Mouse (Mus musculus): ENCODE measurements at regions not wholly inside any gene's neighbourhood (a gene's known extent, or its start where the extent isn't known, plus 50 kb on each side); places are given as distances from the start of the nearest gene placed in this dataset.

DNA sequence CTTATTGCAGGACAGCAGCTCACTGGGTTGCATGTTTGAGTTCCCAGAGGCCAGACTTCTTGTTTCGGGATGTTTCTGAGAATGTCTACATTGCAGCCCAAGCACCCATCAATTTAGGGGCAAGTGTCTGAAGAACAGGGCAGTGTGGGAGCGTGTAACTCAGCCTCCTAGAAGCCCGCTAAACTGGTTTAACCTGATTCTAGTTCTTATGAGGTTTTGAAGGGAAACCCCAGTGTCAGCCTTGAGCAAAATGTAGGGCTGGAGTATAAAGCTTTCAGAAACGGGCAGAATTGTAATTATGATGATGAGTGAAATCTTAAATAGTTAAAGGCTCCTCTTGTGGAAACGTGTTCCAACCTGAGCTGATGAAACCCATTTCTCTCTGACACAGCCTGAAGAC, 100.9 kb upstream of the Ankrd50 start:
- no peak for DNase-seq (ENCODE audit: low spot score)

DNA sequence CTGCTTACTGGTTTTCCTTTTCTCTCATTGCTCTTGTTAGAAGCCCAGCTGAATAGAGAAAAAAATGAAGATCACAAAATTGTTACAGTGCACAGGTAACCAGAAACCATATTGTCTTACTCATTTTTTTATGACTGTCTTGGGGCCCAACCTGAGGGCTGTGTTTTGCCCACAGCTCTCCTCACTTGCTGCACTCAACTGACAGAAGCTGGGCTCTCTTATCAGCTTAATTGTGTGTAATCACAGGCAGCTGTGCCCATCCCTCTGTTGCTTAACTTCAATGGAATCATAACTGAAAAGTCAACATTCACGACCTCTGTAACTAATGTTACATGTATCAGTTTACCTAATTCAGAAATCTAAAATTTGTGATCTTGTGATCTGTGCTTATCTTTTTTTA, 95.1 kb upstream of the Ankrd50 start:
- no peak for DNase-seq (ENCODE audit: low spot score)

DNA sequence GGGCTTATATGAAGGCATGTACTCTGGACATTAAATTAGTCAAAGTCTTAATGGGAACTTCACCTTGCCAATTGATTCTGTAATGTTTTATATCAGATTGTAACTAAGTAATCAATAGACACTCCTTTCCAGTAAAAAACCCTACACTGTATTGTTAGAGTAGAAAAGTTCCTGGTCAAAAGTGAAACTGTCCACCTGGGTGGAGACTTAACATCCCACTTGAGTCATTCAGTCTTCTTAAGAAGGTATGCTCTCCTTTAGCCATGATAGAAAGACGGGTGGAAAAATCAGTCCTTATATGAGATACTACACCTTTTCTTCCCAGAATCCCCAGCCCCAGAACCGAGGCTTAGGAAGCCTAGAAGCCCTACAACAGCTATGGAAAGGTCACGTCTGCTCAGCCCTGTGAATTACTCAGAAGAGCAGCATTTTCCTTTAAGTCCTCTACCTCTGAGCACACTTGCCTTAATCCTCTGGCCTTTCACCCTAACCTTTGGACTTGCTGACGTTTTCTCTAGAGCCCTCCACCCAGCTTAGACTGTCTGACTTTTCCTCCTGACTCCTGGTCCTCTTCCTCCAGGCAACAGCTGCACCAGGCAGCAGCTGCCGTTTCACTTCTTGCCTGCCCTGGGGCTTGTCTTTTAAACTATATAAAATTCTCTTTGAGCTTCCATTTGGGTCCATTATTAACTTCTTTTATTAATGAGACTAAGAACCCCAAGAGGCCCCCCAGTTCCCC, 93.4 kb upstream of the Ankrd50 start:
- no peak for DNase-seq (ENCODE audit: low spot score)

DNA sequence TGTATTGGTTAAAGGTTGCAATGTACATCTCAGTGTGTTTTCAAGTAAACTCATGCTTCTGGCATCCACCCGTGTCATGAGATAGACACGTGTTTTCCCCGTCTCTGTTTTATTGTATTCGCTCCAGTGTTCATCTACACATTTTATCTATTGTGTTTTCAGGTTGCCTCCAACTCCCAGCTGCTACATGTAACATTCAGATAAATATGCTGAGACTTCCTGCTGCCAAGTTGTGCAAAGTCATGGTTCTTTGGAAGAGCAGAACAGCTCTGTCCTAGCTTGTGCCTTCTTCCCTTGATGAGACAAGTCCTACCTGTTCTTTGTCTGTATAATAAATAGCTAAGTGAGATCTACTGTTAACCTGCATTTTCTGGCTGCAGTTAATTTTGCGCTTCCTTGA, 89.0 kb upstream of the Ankrd50 start:
- no peak for DNase-seq (ENCODE audit: low spot score)

DNA sequence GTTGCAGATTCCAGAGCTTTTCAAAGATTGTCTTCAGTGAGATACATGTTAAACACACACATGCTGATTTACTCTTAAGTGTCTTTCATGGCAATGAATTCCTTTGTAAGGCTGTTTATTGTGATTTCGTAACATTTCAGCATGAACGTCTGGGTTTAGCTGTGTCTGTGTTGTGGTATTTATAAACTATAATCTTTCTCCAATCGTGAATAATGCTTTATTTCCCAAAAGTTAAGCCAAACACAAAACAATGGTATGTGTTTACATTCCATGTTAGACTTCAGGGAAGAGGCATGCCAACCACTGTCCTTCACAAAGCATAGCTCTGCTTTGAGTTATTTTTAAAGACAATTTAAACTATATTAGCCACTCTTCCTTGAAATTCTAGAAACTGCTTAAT, 87.5 kb upstream of the Ankrd50 start:
- no peak for DNase-seq (ENCODE audit: low spot score)

DNA sequence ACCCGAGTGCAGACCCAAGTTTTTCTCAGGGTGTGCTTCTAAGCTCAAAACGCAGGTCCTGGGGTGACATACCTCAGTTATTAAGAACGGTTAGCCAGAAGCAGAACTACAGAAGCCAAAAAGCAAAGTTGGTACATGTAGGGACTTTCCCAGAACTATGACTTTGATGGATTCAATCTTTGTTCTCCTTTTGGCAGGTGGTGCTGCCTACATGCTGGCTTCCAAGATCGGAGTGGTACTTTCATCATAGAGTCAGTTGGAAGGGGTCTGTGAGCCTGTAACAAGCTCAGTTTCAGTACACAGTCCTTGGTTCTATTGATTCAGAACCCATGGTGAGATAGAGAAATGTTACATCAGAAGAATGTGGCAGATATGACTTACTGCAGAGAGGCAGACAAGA, 86.6 kb upstream of the Ankrd50 start:
- DNase-seq (ENCODE audit: low spot score): no peak

DNA sequence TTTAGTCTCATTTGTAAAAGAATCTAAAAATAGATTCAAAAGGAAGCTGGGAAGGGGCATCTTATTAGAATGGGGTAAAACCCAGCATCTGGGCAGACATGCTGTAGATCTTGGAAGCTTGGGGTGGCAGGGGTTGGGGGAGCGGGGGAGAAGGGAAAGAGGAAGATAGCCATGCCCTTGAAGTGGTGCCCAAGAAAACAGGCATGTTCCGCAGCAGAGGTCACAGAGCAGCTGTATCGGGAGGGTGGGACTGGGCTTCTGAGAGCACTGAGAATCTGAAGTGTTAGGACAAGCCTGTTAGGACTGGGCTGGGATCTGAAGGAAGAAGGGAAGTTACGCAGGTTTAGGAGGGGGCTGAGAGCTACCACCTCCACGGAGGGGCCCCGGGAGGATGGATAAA, 84.4 kb upstream of the Ankrd50 start:
- DNase-seq (ENCODE audit: low spot score): no peak

DNA sequence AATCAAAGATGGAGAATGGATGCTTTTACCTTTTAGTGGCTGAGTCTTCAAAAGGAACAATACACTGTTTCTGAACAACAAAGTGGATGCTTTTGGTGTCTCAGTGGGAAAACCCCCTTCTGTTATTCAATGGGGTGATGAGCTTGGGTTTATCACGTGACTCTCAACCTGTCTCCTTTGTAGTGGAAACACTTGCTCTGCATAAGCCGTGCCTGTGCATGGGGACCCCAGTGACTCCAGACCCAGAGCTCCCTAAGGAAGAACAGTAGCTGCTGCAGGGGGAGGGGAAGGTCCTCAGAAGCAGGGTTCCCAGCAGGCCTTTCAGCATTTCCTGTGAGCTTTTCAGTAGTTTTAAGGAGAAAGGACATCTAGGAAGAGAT, 83.9 kb upstream of the Ankrd50 start:
- peak; percentile 37 for DNase-seq (ENCODE audit: low spot score)

DNA sequence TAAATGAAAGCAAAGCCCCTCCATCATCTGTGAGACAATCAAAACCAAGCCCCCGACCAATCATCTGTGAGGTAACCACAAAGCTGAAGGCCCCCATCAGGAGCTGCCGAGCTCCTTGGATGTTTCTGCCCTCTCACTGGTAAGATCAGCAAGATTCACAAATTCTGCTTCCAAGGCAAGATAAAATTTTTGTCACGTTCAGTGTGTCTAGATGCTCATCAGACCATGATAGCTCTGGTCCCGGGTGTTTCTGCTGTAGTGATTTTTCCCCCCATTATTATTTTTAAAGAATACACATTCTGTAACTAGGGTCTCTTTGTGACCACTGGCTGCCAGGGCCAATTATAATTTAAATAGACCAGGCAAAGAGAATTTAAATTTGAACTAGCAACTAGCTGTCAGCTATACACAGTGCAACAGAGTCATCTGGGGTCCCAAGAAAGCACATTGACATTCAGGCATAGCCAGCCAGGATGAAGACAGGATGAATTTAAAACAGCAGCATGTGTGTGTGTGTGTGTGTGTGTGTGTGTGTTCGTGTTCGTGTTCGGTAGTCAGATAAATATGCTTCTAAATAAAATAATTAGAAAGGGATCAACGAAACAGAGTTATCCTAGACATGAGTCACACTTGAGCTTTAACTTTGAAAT, 83.4 kb upstream of the Ankrd50 start:
- no peak for DNase-seq (ENCODE audit: low spot score)

DNA sequence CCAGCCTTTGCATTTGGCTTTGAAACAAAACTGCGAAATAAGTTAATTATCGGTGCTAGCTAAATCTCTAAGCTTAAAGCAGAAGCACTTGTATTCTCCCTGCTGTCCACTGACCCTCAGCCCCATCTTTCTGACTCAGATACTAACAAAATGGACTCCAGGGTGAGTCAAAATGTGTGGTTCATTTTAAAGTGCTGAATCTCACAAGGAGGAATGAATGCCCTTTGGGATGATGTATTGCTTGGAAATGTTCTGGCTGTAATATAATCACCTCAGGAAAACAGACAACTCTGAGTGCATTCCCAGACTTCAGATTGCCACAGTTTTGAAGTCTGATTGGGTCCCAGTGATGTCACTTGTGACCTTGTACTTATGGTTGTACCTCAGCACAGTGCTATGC, 81.9 kb upstream of the Ankrd50 start:
- DNase-seq (ENCODE audit: low spot score): no peak

DNA sequence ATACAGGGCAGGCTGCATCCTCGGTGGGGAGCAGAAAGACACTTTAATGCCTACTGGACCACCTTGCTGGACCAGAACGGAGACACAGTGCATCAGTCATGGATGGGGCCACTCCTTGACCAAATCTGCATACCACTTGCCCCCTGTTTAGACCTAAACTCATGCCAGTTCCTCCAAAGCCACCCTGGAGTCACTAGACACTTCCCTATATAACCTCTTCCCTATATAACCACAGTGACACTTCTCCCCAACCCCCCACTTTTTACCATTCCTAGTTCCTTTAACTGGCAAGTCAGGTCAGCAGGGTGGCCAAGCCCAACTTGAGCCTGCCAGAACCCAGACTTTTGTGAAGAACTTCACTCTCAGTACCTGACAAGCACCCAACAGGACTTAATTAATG, 80.2 kb upstream of the Ankrd50 start:
- no peak for DNase-seq (ENCODE audit: low spot score)

DNA sequence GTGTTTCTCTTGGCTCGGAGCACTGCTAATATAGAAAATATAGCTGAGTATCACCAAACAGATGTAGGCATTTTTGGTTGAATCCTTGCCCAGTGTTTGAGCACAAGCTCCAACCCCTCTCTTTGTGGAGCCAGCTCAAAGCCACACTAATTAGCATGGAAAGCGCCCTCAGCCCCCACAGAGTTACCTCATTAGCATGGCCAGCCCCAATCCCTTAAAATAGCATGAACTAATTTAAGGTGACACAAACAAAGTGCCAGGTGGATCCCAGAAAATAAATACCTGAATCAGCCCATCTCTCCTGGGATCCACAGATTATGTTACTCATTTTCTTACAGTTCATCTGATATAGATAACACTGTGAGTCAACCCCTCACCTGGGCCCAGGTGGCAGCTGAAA, 79.7 kb upstream of the Ankrd50 start:
- DNase-seq (ENCODE audit: low spot score): no peak

DNA sequence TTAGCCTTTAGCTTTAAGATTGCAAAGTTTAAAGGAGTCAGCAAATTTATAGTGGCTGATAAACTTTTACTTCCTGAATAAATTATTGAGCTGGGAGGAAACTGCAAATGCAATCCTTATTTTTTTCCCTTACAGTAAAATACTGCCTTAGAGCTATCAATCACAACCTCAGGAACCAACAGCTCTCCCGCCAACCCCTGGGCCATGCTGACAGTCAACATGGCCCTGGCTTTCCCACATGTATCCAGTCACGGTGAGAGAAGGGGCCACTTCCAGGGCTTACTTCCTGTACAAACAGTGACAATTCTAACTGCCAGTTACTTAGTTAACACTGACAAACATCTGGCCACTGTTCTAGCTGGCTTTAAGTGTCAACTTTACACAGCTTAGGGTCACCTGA, 76.5 kb upstream of the Ankrd50 start:
- DNase-seq (ENCODE audit: low spot score): peak; percentile 40

DNA sequence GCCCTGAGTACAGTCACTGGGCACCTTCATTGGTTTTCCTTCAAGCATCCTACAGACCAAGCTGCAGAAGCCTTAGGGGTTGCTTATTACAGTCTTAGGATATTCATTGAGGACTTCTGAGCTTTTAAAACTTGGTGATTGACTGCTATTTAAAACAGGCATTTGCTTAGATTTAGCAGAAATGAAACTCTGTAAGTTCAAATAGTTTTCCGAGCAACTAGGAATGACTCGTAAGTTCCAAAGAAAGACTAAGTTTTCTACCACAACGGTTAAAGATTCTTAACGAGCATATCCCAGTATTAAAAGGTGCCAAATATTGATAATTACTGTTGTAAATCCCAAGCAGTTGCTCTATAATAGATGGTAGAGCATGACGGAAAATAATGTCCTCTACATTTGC, 71.3 kb upstream of the Ankrd50 start:
- no peak for DNase-seq (ENCODE audit: low spot score)

DNA sequence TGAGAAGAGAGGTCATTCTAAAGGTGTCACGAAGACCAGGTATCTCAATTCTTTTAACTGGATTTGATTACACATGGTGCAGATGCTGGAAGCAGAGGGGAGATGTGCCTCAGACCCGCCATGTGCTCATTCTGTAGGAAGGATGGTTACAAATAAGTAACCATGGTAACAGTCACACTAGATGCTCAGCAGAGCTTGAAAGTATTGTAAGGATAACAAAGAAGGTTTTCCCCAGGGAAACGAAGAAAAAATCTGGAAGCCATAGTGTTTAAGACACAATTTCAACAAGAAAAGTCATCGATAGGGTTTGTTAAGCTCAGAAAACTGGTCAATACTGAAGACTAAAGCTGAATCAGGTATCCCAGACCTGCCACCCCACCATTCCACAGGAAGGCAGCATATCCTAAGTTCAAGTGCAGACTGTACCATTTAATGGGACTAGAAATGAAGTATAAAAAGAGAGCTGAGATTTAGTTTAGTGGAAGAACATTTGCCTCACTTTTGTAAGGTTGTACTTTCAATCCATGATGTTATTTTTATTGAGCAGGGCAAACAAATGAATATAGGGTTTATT, 68.9 kb upstream of the Ankrd50 start:
- no peak for DNase-seq (ENCODE audit: low spot score)

DNA sequence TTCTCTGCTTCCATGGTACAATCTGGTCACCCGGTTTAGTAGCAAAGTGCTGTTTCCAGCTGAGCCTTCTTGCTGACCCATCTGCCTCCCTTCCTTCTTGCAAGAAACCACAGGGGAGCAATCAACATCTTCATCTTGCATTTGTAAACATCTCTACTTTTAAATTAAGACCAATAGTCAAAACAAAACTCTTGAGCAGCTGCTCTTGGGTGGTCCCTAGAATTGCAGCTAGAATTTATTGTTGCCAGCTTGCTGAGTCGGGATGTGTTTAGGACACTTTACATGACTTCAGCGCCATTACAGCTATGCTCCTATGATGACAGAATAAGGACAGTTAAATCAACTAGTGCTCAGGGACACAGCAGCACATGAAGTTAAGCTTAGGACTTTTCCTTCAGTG, 62.4 kb upstream of the Ankrd50 start:
- no peak for DNase-seq (ENCODE audit: low spot score)

DNA sequence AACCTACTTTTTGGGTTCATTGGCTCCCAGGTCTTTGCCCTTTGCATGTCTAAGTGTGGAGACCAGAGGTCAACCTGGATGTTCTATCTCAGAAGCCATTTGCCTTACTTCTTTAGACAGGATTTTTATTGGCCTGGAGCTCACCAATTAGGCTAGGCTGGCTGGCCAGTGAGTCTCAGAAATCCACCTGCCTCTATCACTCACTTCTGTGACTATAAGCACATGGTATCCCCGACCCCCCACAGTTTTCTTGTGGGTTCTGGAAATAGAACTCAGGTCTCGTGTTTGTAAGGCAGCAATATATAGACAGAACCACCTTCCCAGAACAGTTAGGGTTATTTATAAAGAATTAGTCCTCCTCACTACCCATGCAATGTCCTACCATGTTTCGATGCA, 60.9 kb upstream of the Ankrd50 start:
- no peak for DNase-seq (ENCODE audit: low spot score)

DNA sequence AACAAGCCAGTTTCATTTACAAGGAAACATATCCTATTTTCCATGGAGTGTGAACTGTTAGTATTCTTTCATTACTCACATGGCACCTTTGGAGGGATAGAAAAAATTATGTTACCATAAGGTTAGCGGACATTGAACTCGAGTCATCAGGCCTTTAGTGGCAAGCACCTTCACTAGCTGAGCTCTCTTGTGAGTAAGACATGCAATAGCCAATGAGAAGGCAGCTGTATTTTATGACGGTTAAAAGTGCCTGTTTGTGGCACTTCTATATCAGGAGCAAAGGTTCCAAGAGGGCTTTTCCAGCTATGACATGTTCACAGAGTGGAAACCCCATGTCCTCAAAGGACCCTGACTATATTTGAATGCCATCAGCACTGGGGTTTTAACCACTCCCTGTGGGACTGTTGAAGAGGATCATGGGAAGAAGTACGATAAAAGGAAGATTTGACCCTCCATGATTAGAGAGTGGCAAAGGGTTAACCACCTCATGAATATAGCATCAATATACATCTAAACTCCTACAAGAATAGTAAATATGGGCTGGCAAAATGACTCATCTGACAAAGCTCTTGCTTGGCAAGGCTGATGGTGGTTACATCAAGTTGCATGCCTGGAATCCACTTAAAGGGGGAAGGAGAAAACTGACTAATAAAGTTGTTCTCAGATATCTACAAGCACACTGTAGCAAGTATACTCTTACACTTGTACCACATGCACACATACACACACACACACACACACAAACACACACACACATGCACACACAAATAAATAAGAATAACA, 60.3 kb upstream of the Ankrd50 start:
- no peak for DNase-seq (ENCODE audit: low spot score)

DNA sequence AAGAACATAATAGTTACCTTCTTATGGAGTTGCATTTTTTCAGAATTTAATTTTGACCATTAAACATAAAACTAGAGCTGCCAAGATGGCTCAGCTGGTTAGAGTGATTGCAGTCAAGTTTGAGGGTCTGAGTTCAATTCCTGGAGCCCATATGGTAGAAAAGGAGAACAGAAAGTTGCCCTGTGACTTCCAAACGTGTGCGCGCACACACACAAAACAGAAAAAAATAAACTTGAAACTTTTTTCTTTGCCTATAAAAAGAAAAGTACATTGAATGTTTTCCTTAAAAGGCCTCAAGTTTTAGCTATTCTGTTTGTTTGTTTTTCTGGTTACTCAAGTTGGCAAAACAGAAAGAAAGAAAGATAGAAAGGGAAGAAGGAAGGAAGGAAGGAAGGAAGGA, 59.2 kb upstream of the Ankrd50 start:
- no peak for DNase-seq (ENCODE audit: low spot score)

DNA sequence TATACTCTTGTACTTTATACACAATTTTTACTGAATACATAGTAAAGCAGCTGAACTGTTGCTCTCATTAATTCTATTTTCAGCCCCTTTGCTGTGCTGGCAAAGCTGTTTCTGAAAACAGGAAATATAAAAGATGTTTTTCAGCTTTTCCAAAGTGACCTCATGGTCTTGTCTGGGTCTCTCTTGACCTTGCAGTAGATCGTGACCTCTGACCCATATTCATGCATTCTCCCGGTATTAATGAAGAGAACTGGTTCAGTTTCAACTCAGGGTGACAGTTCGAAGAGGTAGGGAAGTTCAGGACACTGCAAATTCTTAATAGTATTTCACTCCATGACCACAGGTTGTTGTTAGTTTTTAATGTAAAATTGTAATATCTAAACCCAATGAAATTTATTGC, 56.7 kb upstream of the Ankrd50 start:
- DNase-seq (ENCODE audit: low spot score): no peak

DNA sequence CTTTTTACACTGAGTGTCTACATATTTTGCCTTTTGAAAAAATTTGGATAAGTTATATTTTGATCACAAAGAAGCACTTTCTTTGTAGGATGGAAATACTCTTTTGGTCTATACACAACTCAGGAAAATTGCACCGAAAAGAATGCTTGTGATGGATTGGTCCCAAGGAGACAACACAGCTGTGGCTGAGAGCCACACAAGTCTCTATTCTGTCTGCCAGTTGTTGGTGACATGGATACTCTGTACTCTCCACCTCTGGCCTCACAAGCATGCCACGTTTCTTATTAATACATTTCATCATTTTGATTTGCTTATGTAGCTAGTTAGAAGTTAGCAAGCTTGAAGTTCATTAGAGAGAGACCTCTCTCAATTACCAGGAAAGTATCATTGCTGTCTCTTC, 53.7 kb upstream of the Ankrd50 start:
- no peak for DNase-seq (ENCODE audit: low spot score)

DNA sequence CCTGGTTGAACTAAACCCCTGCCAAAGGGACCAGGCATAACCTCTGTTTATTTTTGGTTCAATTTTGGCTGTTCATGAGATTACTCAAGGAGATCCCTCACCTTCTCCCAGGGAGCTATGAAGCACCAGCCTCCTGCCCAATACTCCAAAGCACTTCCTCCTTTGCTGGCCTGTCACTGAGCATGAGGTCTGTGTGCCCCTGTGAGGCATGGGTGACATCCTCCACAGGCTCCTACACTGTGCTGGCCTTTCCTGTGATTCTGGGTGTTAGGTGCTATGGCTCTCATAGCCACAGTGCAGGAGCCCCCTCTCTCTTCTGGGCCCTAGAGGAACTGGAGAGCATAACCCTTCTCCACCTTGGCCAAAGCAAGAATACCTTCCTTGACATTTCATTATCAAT, 53.1 kb upstream of the Ankrd50 start:
- DNase-seq (ENCODE audit: low spot score): no peak
